12 mouse cellular contexts compared by ENCODE assay signal in the genomic region with DNA sequence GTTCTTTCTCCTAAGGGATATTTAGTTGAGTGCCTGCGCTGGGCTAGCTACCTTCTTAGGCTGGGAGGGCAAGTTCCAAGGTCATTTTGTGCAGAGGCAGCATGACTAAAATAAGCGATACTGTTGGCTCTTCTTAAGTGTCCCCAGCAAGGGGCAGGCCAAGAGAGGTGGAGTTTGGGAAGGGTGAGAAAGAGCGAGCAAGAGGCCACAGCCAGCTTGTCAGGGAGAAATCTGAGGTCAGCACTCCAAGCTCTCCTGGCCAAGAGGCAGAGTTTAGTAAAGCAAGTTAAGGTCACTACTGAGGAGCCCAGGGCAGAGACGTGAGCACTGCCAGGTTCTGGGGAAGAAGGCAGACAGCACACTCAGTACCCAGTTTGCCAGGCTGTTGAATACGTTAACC. TPM values are rescaled to one million over a fixed set of nuclear protein-coding genes. Genes with fewer than 3 reads are reported as not detected.
DNase-seq lines count a peak whose midpoint lies in the region; ATAC-seq lines count a peak whose summit lies in the region.
"Had no signal": no experiment of that assay in that cellular context is flagged by ENCODE, and none has a peak within 500 bp of the region (broad histone marks: within the 10 kb centered on the region; RNA-seq: fewer than 3 reads in every experiment).

No protein-coding gene starts in this region.

- no peaks in the 10 kb centered on the region for H3K4me1 ChIP-seq in brown adipose tissue, adult 24 weeks (ENCODE audit: control insufficient read depth, insufficient read depth, insufficient read length, low read length)
- H3K4me1 ChIP-seq in midbrain, embryonic 16.5 days (ENCODE audit: control insufficient read depth, insufficient read depth, low read length): no peaks in the 10 kb centered on the region
- no peaks in the 10 kb centered on the region for H3K4me1 ChIP-seq in forebrain, embryonic 12.5 days
- H3K4me1 ChIP-seq: liver, embryonic 13.5 days had no signal

- peak overlapping the region; percentile 73 for H3K27ac ChIP-seq in brown adipose tissue, adult 24 weeks (replicated peaks; ENCODE audit: low read depth, low read length)
- H3K27ac ChIP-seq in midbrain, embryonic 16.5 days (ENCODE audit: low read length): no peak overlapping the region
- H3K27ac ChIP-seq in forebrain, embryonic 12.5 days: no peak overlapping the region
- H3K27ac ChIP-seq: liver, embryonic 13.5 days had no signal

- H3K9me3 ChIP-seq in midbrain, embryonic 16.5 days (replicated peaks; ENCODE audit: control insufficient read depth, low read length, poor library complexity, severe bottlenecking): peaks cover 2% of the 10 kb centered on the region; the same call in 1 of the 2 replicates
- H3K9me3 ChIP-seq in forebrain, embryonic 12.5 days: no peaks in the 10 kb centered on the region
- H3K9me3 ChIP-seq: liver, embryonic 13.5 days had no signal

- no peak for ATAC-seq in monocyte, adult 5-6 weeks (replicated peaks; ENCODE audit: insufficient number of reproducible peaks, low FRiP score, low TSS enrichment, poor library complexity, severe bottlenecking)
- no peak for ATAC-seq in midbrain, embryonic 16.5 days
- no peak for ATAC-seq in forebrain, embryonic 12.5 days (ENCODE audit: low FRiP score)
- ATAC-seq: hindbrain, embryonic 16.5 days had no signal

- H3K4me2 ChIP-seq in midbrain, embryonic 16.5 days (ENCODE audit: low read length): no peak overlapping the region
- H3K4me2 ChIP-seq in forebrain, embryonic 12.5 days: no peak overlapping the region
- H3K4me2 ChIP-seq: liver, embryonic 13.5 days had no signal

- no peaks in the 10 kb centered on the region for H3K27me3 ChIP-seq in midbrain, embryonic 16.5 days (ENCODE audit: control insufficient read depth, insufficient read depth, low read depth, low read length)
- no peaks in the 10 kb centered on the region for H3K27me3 ChIP-seq in forebrain, embryonic 12.5 days
- H3K27me3 ChIP-seq: liver, embryonic 13.5 days had no signal

- DNase-seq in kidney, adult 11 months: peak; percentile 24
- no peak for DNase-seq in kidney, postnatal 10 days
- DNase-seq in heart, adult 9 months (ENCODE audit: low spot score in 2 of 2): peak; percentile 41 to 51
- peak; percentile 35 to 36 for DNase-seq in heart, postnatal 36 days
- DNase-seq: cerebellum, postnatal 10 days; liver, embryonic 13.5 days; thymus, adult 18-20 months had no signal

- H3K9ac ChIP-seq in midbrain, embryonic 16.5 days (ENCODE audit: low read depth, low read length): no peak overlapping the region
- no peak overlapping the region for H3K9ac ChIP-seq in forebrain, embryonic 12.5 days
- H3K9ac ChIP-seq: liver, embryonic 13.5 days had no signal

- intact Hi-C loops in heart, postnatal 36 days (cut with DNase I): no loop called here

- no peak overlapping the region for H3K4me3 ChIP-seq in brown adipose tissue, adult 24 weeks (ENCODE audit: insufficient read depth, low read depth, low read length)
- no peak overlapping the region for H3K4me3 ChIP-seq in midbrain, embryonic 16.5 days (ENCODE audit: low read depth, low read length)
- no peak overlapping the region for H3K4me3 ChIP-seq in forebrain, embryonic 12.5 days (replicated peaks)
- H3K4me3 ChIP-seq: liver, embryonic 13.5 days had no signal

- 87% methylated on average over 5 of the region's 5 CpGs for WGBS in midbrain, embryonic 16.5 days
- WGBS in forebrain, embryonic 12.5 days: 84% methylated on average over 5 of the region's 5 CpGs

- no peaks in the 10 kb centered on the region for H3K36me3 ChIP-seq in midbrain, embryonic 16.5 days (ENCODE audit: control insufficient read depth, insufficient read depth, low read length)
- no peaks in the 10 kb centered on the region for H3K36me3 ChIP-seq in forebrain, embryonic 12.5 days (replicated peaks)
- H3K36me3 ChIP-seq: liver, embryonic 13.5 days had no signal

RNA-seq across cellular contexts. Expression of gene Ankrd28, which starts 41.7 kb away (rescaled TPM):
- polyA plus RNA-seq in brown adipose tissue, adult 24 weeks (2012; ENCODE audit: insufficient read depth, insufficient read length, missing spikeins): 12.1 and 17.8 TPM in 2 replicates
- total RNA-seq in heart, postnatal 36 days (2021): 10 to 100 TPM; 23.3 to 28.3 TPM
- 6.5 to 17.1 TPM (median 9.9 TPM) in 3 replicates for total RNA-seq in monocyte, adult 5-6 weeks (2017)
- 9.4 and 10.1 TPM in 2 replicates for polyA plus RNA-seq in midbrain, embryonic 16.5 days (2015; fragmentation: Nextera tagmentation; extraction: Ambion mirVana)
- polyA plus RNA-seq in forebrain, embryonic 12.5 days (2016; fragmentation: Nextera tagmentation; extraction: Ambion mirVana): 16.4 and 16.7 TPM in 2 replicates
